10 mouse cellular contexts compared by ENCODE assay signal in genomic region chr10:121095948-121096347, GRCm38 (mm10).
DNase-seq lines count a peak whose midpoint lies in the region; ATAC-seq and TF ChIP-seq lines count a peak whose summit lies in the region.
"Had no signal": no experiment of that assay in that cellular context is flagged by ENCODE, and none has a peak within 500 bp of the region (broad histone marks: within the 10 kb centered on the region; RNA-seq: fewer than 3 reads in every experiment).

No protein-coding gene starts in this region.

- ATAC-seq in heart, postnatal 0 days (ENCODE audit: insufficient read depth, low read depth) = no peak
- no peak for ATAC-seq in heart, embryonic 11.5 days (replicated peaks; ENCODE audit: insufficient number of reproducible peaks, low FRiP score, low TSS enrichment)
- no peak for ATAC-seq in intestine, postnatal 0 days
- ATAC-seq in midbrain, embryonic 15.5 days (replicated peaks) = no peak
- ATAC-seq in megakaryocyte progenitor cell, adult 5-6 weeks (replicated peaks; ENCODE audit: poor library complexity) = no peak

- H3K4me2 ChIP-seq in heart, postnatal 0 days (ENCODE audit: low read depth, low read length) = no peak overlapping the region
- H3K4me2 ChIP-seq in heart, embryonic 11.5 days = no peak overlapping the region
- 0 out of 2 replicates have a peak overlapping the region, but pooled peaks have one; percentile 3 for H3K4me2 ChIP-seq in intestine, postnatal 0 days (replicated peaks; ENCODE audit: low read depth)
- H3K4me2 ChIP-seq in midbrain, embryonic 15.5 days = peak overlapping the region; percentile 33

- no peaks in the 10 kb centered on the region for H3K27me3 ChIP-seq in heart, postnatal 0 days (ENCODE audit: control insufficient read depth, insufficient read depth, low read length)
- H3K27me3 ChIP-seq in heart, embryonic 11.5 days (ENCODE audit: control insufficient read depth, insufficient read depth, low read length) = no peaks in the 10 kb centered on the region
- peaks cover 4% of the 10 kb centered on the region; the same call in 1 of the 2 replicates for H3K27me3 ChIP-seq in intestine, postnatal 0 days (replicated peaks; ENCODE audit: control insufficient read depth, insufficient read depth, low read length)
- no peaks in the 10 kb centered on the region for H3K27me3 ChIP-seq in midbrain, embryonic 15.5 days (replicated peaks)

- H3K4me1 ChIP-seq in heart, postnatal 0 days (ENCODE audit: control insufficient read depth, insufficient read depth) = no peaks in the 10 kb centered on the region
- no peaks in the 10 kb centered on the region for H3K4me1 ChIP-seq in heart, embryonic 11.5 days (ENCODE audit: control insufficient read depth, insufficient read depth, low read length)
- H3K4me1 ChIP-seq in intestine, postnatal 0 days (replicated peaks; ENCODE audit: control insufficient read depth, insufficient read depth, low read length) = no peaks in the 10 kb centered on the region
- H3K4me1 ChIP-seq in midbrain, embryonic 15.5 days = peaks cover 3% of the 10 kb centered on the region; the same call in 1 of the 2 replicates

- H3K36me3 ChIP-seq in heart, postnatal 0 days (replicated peaks; ENCODE audit: control insufficient read depth, insufficient read depth, low read length) = no peaks in the 10 kb centered on the region
- no peaks in the 10 kb centered on the region for H3K36me3 ChIP-seq in heart, embryonic 11.5 days (ENCODE audit: control insufficient read depth, insufficient read depth, low read length)
- no peaks in the 10 kb centered on the region for H3K36me3 ChIP-seq in intestine, postnatal 0 days (ENCODE audit: control insufficient read depth, insufficient read depth)
- H3K36me3 ChIP-seq in midbrain, embryonic 15.5 days (replicated peaks) = no peaks in the 10 kb centered on the region

- no peak overlapping the region for H3K27ac ChIP-seq in heart, postnatal 0 days (ENCODE audit: low read depth)
- H3K27ac ChIP-seq in heart, embryonic 11.5 days (ENCODE audit: low read depth, low read length) = no peak overlapping the region
- H3K27ac ChIP-seq in intestine, postnatal 0 days (ENCODE audit: low read depth, low read length) = no peak overlapping the region
- H3K27ac ChIP-seq in midbrain, embryonic 15.5 days = no peak overlapping the region

- no peak overlapping the region for H3K9ac ChIP-seq in heart, postnatal 0 days (replicated peaks; ENCODE audit: low read depth, low read length)
- no peak overlapping the region for H3K9ac ChIP-seq in heart, embryonic 11.5 days (ENCODE audit: low read depth, low read length)
- H3K9ac ChIP-seq in intestine, postnatal 0 days (ENCODE audit: low read depth, low read length) = no peak overlapping the region
- no peak overlapping the region for H3K9ac ChIP-seq in midbrain, embryonic 15.5 days

- 67% methylated on average over 12 of the region's 12 CpGs for WGBS in heart, postnatal 0 days
- WGBS in heart, embryonic 11.5 days (ENCODE audit: insufficient replicate concordance) = 71% methylated on average over 12 of the region's 12 CpGs
- WGBS in intestine, postnatal 0 days = 23% methylated on average over 12 of the region's 12 CpGs
- 39% methylated on average over 12 of the region's 12 CpGs for WGBS in midbrain, embryonic 15.5 days

- no peak for TF ChIP-seq EP300 in heart, postnatal 0 days (IDR thresholded peaks at IDR 0.05; ENCODE audit: low read depth)

- no peak for DNase-seq in heart, postnatal 0 days (ENCODE audit: low spot score)
- peak; percentile 16 for DNase-seq in R1 (ENCODE audit: low read depth, low spot score)
- DNase-seq in right cerebral cortex, postnatal 36 days (ENCODE audit: low spot score in 2 of 2) = no peak
- DNase-seq: cerebellum, postnatal 25 days; kidney, postnatal 4 days had no signal

- H3K4me3 ChIP-seq in heart, postnatal 0 days (ENCODE audit: low read depth, low read length) = no peak overlapping the region
- no peak overlapping the region for H3K4me3 ChIP-seq in heart, embryonic 11.5 days (ENCODE audit: low read depth, low read length)
- H3K4me3 ChIP-seq in intestine, postnatal 0 days (ENCODE audit: low read depth, low read length) = no peak overlapping the region
- H3K4me3 ChIP-seq in midbrain, embryonic 15.5 days = 0 out of 2 replicates have a peak overlapping the region, but pooled peaks have one; percentile 6
- H3K4me3 ChIP-seq: erythroblast, embryonic 14.5 days had no signal

- TF ChIP-seq CTCF in heart, postnatal 0 days (IDR thresholded peaks at IDR 0.05; ENCODE audit: low read depth) = peak; percentile 10; the same call in 1 of the 2 replicates
- TF ChIP-seq CTCF in intestine, postnatal 0 days (IDR thresholded peaks at IDR 0.05; ENCODE audit: low read depth) = peak; percentile 36; the same call in 1 of the 2 replicates

- H3K9me3 ChIP-seq in heart, postnatal 0 days (replicated peaks; ENCODE audit: control insufficient read depth, low read length) = no peaks in the 10 kb centered on the region
- no peaks in the 10 kb centered on the region for H3K9me3 ChIP-seq in heart, embryonic 11.5 days (replicated peaks; ENCODE audit: control insufficient read depth, low read length)
- H3K9me3 ChIP-seq in intestine, postnatal 0 days (ENCODE audit: control insufficient read depth) = no peaks in the 10 kb centered on the region
- no peaks in the 10 kb centered on the region for H3K9me3 ChIP-seq in midbrain, embryonic 15.5 days

Comparison
In these comparisons a context has a peak if more than half of its experiments do, and no peak if none do; other contexts are left out.
1. H3K4me2 ChIP-seq: peak in intestine, postnatal 0 days (single experiment) and midbrain, embryonic 15.5 days (single experiment); none in heart, postnatal 0 days (single experiment) and heart, embryonic 11.5 days (single experiment).